Mouse (Mus musculus): ENCODE results near the gene Mecom.
"Not testable (repeated sequence)": the region's sequence is repeated elsewhere in the genome, so short reads cannot be mapped to it uniquely, and the experiment has no call there.

Mecom gene

DNA sequence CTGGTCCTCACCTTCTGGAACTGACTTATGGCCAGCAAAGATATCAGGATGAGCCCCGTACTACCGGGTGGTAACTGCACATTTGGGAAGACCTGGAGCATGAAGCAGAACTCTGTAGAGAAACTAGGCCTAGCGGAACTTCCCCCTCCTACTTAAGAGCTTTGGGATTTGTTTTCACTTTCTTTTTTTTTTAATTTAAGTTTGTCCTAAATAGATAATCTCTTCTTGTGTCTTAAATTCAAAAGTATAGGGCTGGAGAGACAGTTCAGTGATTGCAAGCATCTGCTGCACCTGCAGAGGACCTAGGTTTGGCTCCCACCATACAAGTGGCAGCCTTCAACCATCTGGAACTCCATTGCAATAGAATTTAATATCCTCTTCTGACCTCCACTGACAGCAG is at the start of gene Mecom:
Gene Mecom (minus strand): TSS at position 101 of the 400 bp plus-strand sequence.
- no peak for DNase-seq

DNA sequence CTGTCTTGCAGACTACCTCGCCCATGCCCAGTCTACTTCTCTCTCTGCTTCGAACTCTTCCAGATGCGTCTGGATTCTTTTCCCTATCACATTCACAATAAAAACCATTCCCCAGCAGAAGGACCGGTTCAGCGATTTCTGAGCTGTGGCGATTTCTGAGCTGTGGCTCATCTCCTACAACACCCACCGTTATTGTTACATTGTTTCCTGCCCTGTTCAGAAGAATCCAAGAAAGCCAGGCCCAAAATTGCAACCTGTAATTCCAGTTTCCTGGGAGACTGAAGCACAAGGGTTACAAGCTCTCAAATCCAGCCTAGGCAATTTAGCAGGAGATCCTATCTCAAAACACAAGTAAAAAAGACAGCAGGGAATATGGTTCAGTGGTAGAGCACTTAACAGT is 49.5 kb upstream of the Mecom start:
- DNase-seq = no peak

DNA sequence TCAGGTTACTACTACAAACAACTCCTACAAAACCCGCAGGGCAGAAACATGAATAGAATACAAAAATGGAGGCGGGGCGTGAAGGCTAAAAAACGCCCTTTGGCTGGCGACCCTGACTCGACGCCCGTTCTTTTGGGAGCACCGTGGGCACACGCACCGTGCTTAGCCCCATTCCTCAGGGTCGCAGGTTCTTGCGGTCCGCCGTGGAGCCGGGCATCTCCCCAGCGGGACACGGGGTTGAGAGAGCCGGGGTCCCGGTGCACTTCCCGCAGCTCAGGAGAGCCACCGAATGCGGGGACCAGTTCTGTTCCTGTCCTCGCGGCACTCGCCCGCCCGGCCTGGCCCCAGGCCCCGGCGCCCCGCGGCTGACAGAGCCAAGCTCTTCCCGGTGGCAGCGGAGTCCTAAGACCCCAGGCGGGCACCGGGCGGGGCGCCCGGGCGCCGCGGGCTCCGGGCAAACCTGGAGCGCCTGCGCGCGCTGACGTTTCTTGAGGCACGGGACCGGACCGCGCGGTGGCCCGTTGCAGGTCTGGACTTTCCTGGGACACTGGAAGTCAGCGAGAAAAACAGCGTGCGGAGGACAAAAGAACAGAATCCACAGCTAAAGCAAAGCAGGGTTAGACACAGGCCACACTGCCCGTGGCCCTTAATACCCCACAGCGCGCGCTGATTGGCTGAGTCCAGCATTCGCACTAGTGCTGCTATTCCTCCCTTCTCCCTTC is 47.5 kb upstream of the Mecom start:
- peak; percentile 36 for DNase-seq

DNA sequence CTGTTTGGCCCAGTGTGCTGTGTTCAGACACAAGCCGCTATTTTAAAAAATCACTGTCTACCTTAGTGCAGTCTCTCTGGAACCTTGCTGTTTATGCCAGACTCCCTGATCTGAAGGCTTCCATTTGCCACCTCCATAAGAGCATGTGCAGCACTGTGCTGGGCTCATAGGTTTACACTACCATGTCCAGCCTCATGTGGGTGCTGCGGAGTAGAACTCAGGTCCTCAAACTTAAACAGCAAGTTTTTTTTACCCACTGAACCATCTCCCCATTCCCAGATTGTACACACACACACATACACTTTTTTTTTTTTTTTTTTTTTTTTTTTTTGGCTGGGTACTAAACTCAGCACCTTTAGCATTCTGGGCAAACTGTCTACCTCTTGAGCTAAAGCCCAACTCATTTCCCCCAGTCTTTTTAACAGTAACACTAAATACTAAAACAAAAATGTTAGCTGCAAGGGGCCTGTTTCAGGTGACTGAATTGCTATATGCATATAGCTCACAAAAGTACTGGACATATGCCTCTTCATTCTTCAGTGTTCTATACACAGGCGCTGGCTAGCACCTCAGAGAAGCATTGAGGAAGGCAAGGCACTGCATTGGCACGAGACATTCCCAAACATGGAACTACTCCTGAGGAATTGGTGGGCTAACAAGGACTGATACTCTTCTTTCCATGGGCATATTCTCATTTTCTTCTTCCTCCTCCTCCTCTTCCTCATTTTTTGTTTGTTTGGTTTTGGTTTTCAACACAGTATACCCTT is 46.1 kb upstream of the Mecom start:
- DNase-seq = no peak

DNA sequence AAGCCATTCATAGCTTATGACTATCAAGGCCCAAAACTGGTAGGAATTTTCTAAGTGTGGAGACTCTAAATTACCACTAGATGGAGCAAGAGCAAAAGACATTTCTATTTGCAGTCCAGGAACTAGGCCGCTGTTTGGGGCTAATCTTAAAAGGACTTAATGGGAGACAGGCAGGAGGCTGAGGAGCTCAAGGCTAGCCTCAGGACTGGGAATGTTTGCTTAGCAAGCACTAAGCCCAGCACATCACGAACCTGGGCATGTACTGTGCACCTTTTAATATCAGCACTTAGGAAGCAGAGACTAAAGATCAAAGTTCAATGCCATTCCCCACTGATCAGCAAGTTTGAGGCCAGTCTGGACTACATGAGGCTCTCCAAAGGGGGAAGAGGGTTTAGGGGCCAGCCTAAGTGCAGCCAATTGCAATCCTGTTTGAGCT is 44.6 kb upstream of the Mecom start:
- DNase-seq = no peak

DNA sequence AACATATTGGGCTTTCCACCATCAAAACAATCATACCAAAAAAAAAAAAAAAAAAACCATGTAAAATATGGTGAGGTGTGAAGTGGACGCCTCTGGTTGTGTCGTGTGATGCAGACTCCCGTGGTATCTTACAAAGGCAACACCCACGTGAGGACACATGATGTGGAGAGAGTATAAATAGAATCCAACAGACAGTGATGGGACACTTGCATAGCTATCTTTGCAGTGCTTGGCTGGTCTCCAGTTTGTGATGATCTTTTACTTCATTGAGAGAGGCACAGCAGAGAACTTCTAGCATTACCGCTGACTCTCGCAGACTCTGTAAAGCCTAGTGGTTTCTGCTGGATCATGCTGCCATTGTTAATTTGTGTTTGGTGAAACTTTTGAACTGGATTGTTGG is 41.1 kb upstream of the Mecom start:
- DNase-seq = no peak

DNA sequence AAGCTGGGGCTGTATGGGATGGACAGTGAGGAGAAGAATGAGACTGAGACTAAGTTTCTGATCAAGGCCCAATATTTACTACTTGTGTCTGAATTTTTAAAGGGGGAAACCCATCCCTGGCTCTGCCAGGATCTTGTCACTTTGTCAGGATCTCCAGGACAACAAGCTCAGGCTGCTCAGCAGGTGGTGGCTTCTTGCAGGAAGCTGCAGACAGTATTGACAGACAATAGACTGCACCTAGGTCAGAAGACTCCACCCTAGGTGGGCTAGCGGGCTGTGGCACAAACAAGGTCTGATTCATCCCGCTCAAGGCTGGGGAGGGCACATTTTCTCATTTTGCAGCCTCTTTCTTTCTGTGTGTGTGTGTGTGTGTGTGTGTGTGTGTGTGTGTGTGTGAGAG is 25.7 kb upstream of the Mecom start:
- no peak for DNase-seq

DNA sequence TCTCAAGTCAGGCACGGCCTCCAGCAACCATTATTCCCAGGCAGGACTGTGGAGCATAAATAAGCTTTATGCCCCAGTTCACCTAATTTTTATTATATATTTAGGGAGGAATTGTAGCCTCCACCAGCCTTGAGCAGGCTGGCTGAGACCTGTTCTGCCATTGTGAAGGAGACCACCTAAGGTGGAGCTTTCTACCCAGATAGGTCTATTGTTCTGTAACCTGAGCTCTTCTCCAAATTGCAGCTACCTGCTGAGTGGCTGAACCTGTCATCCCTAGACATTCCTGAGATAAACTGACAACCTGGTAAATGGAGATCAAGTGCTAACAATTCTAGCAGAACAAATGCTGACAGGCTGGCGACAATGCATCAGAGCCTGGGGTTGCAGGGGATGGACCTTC is 18.5 kb upstream of the Mecom start:
- DNase-seq = not testable (repeated sequence)

DNA sequence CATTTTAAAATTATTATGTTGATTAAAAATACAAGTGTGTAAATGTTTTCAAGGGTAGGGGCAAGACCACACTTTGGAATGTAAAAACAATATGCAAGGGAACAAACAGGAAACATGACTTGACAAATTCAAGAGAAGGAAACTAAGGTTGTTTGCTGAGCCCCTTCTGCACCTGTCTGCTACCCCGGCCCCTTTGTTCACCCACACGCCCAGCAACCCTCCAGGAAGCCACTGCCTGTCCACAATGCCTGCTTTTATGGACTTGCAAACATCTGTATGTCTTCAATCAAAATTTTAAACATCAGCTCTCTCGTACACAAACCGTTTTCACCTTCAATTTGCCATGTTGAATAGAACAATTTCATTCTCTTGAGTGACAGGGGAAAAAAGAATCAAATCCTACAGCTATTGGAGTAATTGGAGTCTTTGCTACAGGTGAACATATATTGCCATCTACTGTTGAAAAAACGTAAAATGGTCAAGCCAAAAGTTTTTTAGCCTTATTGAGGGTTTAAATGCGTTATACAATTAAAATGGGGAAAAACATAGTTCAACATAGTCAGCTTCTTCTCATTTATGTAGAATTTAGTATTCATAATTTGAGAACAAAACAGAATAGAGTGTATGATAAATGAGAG is 13.0 kb upstream of the Mecom start:
- no peak for DNase-seq

DNA sequence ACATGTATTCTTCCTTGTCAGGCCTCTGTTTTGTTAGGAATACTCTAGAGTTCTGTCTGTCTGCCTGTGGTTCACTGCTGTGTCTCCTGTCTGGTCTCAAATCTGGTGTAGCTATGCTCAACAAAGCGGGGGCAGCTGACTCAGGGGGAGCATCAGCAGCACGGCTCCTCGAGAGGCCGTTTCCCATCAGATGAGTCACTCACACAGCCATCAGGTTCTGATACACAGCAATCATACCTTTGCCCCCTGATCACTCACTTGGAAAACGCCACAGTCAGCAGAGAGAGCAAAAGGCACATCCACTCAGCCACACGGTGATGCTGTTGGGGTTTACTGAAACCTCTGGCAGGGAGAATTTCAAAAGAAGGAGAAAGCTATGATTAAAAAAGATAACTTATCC is 5.9 kb upstream of the Mecom start:
- no peak for DNase-seq

DNA sequence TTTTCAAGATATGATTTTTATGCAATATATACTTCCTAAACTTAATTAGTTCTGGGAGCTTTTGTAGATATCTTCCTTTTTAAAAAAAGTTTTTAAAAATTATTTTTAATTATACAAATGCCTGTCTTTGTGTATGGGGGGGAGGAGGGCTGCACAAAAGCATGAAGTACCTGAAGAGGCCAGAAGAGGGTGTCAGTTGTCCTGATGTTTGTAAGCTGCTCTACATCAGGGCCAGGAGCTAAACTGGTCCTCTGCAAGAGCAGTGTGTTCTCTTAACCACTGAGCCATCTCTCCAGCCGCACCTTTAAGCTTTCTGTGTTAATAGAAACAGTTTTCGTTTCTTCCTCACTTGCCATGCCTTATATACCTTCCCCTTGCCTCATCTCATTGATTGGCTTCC is 2.4 kb upstream of the Mecom start:
- DNase-seq = no peak

DNA sequence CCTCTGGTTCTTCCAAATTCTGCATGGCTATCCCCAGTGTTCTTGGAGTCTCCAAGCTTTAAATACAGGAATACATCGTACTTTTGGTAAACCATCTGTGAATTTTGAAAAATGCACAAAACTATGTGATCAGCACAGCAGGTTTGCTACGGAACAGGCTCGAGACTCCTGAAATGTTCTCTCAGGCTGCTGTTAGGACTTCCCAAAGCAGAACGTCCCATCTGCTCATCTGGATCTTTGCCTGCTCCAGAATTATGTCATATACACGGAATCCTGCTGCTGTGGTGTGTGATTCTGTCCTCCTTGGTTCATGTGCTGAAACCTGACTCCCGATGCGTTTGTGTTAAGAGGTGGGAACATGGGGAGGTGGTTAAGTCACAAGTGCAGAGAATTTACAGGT is 1.1 kb upstream of the Mecom start:
- peak; percentile 8 for DNase-seq

DNA sequence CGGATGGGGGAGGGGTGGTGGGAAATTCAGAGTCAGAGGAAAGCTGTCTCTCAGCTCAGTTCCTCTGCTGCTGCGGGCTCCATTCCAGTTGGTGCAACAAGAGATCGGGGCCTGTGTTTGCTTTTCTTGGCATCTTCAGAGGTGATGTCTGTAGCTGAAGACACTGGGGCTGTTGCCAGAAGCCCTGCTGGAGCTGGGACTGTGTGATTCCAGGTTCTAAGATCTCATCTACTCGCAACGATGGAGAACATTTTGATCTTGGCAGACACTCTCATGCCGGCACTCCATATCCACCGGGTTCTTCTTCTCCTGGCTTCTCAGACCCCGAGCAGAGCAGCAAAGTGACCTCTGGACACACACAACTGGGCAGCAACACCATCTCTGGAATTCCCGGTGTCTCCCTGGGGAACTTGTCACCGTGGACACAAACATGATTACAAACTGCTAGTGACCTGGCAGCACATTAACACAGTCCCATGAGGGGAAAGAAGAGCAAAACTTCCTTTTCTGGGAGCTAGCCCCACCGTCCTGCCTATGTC is 908 bp downstream of the Mecom start:
- DNase-seq = peak; percentile 17

DNA sequence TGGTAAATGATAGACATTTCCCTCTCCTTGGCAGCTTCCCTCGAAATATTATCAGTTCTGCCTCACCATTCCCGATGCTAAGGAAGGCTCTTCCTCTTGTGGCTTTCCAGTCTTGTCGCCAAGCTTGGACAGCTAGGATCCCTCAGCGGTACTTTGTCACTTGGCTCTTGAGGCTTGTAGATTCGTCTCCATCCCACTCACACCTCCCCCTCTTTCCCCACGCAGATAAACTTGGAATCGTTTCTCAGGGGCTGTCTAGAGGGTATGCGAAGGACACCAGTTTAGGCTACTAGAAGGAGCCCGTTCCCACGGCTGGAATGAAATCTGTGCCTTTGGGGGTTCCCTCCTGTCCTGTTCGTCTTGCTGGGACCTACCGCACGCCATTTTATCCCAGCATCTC is 1.4 kb downstream of the Mecom start:
- DNase-seq = no peak

DNA sequence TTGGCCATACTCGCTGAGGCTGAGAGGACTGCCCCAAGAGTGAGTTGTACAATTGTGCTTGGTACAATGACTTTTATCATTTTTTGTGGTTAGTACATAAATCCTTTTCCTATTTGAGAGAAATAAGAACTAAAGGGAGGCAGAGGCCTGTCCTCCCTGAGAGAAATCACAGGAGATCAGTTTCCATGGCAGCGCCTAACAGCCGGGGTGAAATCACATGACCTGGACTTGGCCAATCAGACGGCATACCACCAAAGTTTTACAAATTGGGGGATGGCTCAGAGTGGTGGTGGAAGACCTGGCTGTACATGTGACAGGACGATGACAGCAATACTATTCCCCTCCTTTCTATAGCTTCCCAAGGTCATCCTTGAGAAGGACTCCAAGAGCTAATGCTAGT is 2.6 kb downstream of the Mecom start:
- DNase-seq = no peak

DNA sequence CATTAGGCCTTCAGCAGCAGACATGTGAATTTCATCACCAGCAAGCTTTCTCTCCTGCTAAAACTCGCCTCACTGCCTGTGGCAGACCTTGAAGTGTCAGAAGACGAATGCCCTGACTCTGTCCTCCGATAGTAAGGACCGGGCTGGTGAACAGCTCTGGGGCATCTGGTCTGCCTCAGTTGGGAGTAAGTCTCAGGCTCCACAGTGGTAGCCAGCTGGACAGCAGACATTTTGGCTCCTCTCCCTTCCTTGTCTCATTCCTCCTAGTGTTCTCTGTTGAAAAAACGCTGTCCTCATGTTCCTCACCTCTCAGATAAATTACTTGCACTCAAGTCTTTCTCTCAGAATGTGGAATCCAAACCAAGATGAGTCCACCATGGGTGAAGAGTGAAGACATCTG is 3.5 kb downstream of the Mecom start:
- no peak for DNase-seq

DNA sequence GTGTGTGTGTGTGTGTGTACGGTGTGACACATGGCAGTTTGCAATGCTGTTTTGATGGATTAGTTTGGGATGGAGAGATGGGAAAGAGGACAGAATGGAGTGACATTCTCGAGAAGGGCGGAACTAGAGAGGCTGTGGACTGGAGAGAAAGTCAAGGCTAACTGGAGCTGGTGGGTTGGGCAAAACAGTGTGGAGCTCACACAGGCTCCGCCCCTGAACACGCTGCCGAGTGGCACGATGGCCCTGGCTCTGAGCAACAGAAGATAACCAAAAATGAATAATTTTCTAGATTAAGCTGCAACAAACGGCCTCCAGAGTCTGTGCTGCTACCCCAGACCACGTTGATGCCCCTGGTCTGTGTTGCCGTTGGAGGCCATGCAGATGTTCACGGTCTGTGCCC is 12.0 kb downstream of the Mecom start:
- no peak for DNase-seq

DNA sequence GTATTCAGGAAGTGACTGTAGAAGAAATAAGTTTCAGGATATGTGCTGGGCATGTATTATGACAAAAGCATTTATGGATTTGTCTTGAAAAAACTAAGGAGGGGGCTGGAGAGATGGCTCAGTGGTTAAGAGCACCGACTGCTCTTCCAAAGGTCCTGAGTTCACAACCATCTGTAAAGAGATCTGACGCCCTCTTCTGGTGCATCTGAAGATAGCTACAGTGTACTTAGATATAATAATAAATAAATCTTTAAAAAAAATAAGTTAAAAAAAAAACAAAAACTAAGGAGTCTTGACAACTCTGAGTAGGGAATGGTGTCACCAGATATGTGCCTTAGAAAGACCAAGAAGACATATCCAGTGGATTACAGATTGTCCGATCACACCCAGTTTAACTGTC is 27.1 kb downstream of the Mecom start:
- not testable (repeated sequence) for DNase-seq

DNA sequence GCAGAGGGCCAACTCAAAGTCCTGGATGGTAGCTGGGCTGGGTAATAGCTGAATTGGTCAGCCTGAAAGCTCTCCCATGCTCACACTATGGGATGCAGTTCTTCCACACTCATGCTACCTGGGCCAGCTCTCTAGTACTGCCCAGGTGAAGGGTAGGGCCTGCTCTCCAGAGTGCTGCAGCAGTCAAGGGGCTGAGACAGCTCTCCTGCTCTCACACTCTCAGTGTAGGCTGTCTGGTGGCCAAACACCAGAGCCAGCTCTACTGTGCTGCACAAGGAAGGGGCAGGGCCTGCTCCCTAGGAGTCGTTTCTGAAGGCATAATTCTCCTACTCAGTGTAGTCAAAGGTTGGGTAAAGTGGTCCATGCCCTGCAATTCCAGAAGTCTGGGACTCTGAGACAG is 28.4 kb downstream of the Mecom start:
- no peak for DNase-seq

DNA sequence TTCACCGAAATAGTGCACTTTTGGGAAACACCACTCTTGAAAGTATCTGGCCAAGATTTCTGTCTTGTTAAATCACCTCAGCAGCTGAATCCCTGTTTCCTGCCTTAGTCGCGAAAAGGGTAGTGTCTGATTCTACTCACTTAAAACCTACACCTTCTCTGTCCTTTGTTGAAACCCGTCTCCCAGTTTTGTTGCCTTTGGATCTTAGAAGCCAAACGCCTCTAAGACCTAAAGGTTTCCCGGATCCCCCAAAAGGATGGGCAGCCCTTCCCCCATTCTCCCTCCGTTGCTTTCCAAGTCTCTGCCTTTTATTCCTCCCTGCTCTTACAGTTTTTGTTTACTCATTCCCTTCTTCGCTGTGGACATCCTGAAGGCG is 32.0 kb downstream of the Mecom start:
- no peak for DNase-seq

DNA sequence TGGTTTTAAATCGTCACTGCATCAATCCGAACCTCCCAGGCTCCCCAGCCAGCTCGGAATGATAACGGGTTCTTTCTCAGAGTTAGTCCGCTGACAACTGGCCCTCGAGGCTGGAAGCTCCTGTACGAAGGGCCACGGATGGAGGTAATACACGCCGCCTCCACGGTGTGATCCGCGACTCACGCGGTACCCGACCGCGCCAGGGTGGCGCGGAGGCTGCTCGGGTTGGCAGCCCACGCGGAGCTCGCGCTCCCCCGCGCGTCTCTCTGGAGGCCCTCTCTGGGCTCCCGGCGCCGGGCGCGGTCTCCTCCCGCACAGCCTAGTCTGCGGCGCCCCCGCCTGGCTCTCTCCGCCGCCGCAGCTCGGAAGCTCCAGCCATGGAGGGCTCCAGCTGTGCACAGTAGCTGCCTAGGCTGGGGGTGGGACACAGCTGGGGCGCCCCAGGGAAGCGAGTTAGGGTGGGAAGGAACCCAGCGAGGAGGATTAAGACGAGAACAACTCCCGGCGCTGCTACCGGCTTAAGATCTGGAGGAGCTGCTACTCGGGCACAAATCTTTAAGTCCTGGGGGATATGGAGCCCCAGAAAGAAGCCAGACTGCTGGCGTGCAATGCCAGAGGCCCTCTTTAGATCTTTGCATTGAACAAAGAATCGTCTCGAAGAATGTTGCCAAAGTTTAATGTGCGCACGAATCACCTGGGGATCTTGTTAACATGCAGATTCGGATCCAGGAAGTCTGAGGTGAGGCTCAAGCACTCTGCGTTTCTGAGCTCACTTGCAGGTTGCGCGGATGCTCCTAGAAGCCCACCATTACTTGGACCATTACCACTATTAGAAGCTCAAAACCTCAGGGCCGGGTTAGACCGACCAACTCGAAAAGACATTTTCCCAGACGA is 32.7 kb downstream of the Mecom start:
- DNase-seq = no peak

DNA sequence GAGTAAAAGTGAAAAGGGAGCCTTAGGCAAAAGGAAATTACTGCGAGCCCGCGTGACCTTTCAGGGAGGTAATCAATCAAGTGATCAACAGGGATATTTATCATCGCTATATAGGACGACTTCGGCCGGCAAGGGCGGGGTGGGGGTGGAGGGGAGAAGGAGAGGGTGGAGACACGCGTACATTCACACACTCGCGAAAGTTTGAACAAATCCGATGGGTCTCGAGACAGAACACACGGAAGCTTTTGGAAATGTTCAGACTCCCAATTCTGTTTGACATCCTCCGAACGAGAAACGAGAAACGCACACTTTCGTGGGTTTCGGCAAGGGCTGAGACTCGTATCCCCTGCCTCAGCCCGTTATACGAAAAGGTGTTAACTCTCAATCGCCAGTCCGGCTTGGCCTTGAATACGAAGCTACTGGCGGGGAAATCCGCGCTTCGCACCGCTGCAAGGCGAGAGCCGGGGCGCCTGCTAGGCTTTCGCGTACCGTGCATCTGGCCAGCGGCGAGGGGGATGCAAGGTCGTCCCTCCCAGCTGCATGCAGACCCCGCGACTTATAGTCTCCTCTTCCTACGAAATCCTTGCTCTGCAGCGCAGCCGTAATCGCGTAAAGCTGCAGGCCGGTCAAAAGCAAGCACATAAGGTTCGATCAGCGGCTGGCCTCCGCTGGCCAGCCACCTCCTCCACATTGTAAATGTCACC is 33.6 kb downstream of the Mecom start:
- DNase-seq = no peak
